Mouse (Mus musculus) thymus, postnatal 36 days (tissue): ENCODE measurements around the gene Tomm40l.

Experiments
- DNase-seq, 2 experiments: peaks; one replicate each; pipeline ENCODE4 v3.0.0; 2022; ENCODE audit warnings: mixed read lengths in 2 of 2

The Tomm40l gene

GRCm38 (mm10) chr1:171222238-171223155, at the start of gene Tomm40l:
Tomm40l (minus strand) TSS chr1:171222514.
- DNase-seq = peak; percentile 82 to 92

- peak in 1 of 2 experiments; percentile 1 for DNase-seq
Measured at GRCm38 (mm10) chr1:171272086-171272485, 49.8 kb upstream of the Tomm40l start.

- DNase-seq = no peak
Measured at GRCm38 (mm10) chr1:171271622-171272021, 49.3 kb upstream of the Tomm40l start.

- DNase-seq = no peak
Measured at GRCm38 (mm10) chr1:171271196-171271595, 48.9 kb upstream of the Tomm40l start.

GRCm38 (mm10) chr1:171270573-171270900, 48.2 kb upstream of the Tomm40l start:
- no peak for DNase-seq

- DNase-seq = peak; percentile 98 to 99
Measured at GRCm38 (mm10) chr1:171269848-171270572, 47.7 kb upstream of the Tomm40l start, which contains the start of gene B4galt3. B4galt3 (plus strand) TSS chr1:171270328.

- DNase-seq = no peak
Measured at GRCm38 (mm10) chr1:171268341-171268740, 46.0 kb upstream of the Tomm40l start.

- no peak for DNase-seq
Measured at GRCm38 (mm10) chr1:171265971-171266744, 43.8 kb upstream of the Tomm40l start.

GRCm38 (mm10) chr1:171263666-171264461, 41.5 kb upstream of the Tomm40l start:
- no peak for DNase-seq

- no peak for DNase-seq
Measured at GRCm38 (mm10) chr1:171263185-171263611, 40.9 kb upstream of the Tomm40l start.

DNA sequence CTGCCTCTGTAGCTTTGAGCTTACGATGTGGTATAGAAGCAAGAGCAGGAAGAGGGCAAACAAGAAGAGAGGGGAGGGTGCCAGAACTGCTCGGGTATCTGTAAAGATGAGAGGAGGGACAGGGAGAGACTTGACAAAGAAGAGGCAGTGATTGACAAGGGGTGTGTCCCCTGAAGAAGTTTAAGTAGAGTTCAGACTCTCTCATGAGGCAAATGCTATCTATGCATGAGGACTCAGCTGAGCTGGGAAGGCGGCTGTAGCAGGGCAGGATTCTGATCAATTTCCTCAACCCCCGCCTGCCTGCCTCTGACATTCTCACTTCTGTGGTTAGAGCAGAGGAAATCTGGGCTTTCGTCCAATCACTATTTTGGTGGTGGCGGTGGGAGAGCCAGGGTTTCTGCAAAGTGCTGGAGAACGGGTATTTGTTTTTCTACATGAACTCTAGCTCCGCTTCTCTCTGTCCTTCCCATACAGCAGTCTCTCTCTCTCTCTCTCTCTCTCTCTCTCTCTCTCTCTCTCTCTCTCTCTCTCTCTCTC, 40.3 kb upstream of the Tomm40l start:
- DNase-seq = no peak

DNA sequence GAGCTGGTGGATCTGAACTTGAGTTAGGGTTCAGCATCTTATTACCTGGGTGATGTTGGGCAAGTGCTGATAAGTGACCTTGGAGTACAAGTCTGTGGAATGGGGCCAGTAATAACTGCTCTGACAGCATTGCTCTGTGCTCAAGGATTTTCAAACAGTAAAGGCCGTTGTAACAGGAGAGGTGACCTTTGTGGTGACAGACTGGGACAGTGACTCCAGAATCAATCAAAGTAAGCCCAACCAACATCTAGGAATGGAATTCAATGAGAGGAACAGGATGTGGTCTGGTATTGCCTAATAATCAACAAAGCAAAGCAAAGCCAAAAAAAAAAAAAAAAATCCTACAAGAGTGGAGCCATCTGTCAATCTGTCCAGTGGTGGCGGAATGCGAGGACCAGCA, 38.0 kb upstream of the Tomm40l start:
- DNase-seq = no peak

GRCm38 (mm10) chr1:171258921-171259320, 36.6 kb upstream of the Tomm40l start:
- DNase-seq = no peak

- DNase-seq = no peak
Measured at GRCm38 (mm10) chr1:171257781-171258180, 35.5 kb upstream of the Tomm40l start.

DNA sequence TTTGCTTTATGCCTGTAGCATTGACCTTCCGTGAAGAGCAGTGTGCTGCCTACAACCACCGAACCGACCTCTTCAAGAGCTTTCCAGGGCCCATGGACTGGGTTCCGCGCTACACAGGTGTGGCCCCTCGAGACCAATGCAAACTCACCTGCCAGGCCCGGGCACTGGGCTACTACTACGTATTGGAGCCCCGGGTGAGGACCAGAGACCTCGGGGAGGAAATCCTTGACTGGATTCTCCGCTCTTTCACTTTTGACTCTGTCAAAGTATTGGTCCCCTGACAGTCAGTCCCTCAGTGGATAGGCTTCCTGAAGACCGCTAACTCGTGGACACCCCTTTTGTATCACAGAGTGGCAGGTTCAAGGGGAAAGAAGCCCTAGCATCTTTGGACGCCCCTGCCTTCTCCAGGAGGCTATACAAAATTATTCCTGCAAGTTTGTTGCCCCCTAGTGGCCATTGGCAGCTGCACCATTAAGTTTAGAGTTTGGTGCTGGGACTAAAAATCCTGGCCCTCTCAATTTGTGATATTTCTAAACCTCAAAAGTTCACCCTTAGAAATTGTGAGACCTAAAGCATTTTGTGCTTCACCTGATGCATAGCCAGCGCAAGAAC, 34.7 kb upstream of the Tomm40l start:
- DNase-seq = peak; percentile 46 to 49

DNA sequence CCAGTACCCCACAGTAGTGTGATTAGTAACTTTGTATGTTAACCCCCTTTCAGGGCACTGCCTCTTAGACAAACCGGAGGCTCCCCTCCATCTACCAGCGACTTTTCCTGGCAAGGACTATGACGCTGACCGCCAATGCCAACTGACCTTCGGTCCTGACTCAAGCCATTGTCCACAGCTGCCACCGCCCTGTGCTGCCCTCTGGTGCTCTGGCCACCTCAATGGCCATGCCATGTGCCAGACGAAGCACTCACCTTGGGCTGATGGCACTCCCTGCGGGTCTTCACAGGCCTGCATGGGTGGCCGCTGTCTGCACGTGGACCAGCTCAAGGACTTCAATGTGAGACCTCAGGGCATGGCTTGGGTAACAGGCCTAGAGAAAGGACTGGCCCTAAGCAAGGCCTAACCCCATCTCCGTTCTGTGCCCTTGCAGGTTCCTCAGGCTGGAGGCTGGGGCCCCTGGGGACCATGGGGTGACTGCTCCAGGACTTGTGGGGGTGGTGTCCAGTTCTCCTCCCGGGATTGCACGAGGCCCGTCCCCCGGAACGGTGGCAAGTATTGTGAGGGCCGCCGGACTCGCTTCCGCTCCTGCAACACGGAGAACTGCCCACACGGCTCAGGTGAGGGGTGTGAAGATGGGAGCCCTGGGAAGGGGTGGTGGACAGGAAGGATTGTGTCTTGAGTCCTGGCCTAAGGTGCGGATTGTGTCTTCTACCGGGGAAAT, 33.9 kb upstream of the Tomm40l start:
- DNase-seq = no peak

- DNase-seq = no peak
Measured at GRCm38 (mm10) chr1:171252415-171252814, 30.1 kb upstream of the Tomm40l start.

DNA sequence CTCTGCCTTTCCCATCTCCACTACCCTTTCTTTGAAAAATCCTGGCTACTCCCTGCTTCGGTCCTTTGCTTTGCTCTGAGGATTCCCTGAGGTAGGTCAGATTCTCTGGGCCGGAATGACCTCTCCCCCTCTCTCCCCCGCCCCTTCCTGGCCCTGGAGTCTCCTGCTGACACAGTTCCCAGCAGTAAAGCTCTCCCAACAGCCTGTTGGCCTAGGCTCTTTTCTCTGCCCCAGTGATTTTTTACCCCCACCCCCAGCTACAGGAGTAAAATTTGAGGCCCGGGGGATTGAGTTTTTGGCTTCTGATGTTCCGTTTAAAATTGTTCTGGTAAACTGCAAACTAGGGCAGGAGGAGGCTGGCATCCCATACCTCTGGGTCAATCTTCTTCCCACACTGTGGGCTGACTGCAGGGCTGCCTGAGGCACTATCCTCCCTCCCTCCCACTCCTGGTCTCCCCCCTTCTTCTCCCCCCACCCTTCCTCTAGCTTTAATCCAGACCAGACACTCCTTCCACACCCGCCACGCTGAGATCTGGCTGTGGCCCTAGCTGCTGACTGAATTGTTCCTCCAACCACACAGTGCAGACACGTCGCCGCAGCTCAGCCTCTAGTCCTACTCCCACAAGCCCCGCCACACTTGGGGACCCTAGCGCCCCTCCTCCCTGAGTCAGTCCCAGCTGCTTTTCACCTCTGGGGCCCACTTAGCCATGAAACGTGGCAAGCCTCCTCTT, 29.4 kb upstream of the Tomm40l start:
- no peak for DNase-seq

DNA sequence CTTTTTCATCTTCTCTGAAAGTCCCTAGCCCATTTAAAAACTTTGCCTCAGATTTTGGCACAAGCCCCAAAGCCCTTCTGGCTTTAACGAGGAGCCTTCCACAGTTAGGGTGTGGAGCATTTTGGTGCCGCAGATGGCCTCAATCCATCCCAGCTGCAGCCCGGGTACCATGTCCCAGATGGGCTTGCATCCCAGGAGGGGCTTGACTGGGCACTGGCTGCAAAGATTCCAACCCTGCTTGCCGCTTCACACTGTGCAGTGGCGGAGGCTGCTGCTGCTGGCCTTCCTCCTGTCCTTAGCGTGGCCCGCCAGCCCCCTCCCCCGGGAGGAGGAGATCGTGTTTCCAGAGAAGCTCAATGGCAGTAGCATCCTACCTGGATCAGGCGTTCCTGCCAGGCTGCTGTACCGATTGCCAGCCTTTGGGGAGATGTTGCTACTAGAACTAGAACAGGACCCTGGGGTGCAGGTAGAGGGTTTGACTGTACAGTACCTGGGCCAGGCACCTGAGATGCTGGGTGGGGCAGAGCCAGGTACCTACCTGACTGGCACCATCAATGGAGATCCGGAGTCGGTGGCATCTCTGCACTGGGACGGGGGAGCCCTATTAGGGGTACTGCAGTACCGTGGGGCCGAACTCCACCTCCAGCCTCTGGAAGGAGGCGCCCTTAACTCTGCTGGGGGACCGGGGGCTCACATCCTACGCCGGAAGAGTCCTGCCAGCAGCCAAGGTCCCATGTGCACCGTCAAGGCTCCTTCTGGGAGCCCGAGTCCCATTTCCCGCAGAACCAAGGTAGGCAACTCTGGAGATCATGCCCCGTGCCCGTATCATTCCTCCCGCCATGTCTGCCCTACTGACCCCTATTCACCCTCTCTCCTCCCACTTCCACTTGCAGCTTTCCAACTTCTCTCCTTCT, 28.6 kb upstream of the Tomm40l start, which contains the start of gene Ndufs2:
TSS of gene Ndufs2 (minus strand) at position 709 of the 914 bp plus-strand sequence.
- DNase-seq = no peak
